Mouse (Mus musculus): ENCODE results near the gene Tob1.

DNA sequence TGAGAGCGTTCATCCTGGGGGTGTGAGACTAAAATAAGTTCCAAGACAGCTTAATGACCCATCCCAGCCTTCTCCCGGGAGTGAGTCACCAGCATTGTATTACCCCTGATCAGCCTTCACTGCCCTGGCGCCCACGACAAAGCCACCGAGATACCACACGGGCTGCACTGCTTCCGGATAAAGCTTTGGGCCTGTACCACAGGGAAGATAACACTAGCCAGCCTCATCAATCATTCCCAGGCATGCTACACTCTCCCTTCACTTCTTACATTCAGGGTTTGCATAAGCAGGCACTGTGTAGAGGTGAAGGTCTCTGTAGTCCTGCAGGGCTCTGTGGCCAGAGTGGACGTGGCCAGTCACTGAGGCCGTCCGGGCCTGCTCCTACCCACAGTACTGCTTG, 21.7 kb upstream of the Tob1 start:
- TF ChIP-seq CTCF (IDR thresholded peaks at IDR 0.05; ENCODE audit: control insufficient read depth, insufficient read depth, insufficient read length) (no peak), MAX (IDR thresholded peaks at IDR 0.05) (peak; percentile 21), FOSL1 (IDR thresholded peaks at IDR 0.05; ENCODE audit: insufficient read depth, low read length, poor library complexity, severe bottlenecking) (peak; percentile 72), MYOD1 (IDR thresholded peaks at IDR 0.05; ENCODE audit: control insufficient read depth, insufficient read length, low read depth) (no peak), USF1 (IDR thresholded peaks at IDR 0.05; ENCODE audit: low read depth) (no peak), CEBPB (IDR thresholded peaks at IDR 0.05; ENCODE audit: low read depth) (no peak), MYOG (IDR thresholded peaks at IDR 0.05; ENCODE audit: control insufficient read depth, extremely low read depth, insufficient read length) (no peak)
